Mouse (Mus musculus): ENCODE measurements at regions not wholly inside any gene's neighbourhood (a gene's known extent, or its start where the extent isn't known, plus 50 kb on each side); places are given as distances from the start of the nearest gene placed in this dataset.

GRCm38 (mm10) chr11:114544212-114544611 is 124.1 kb upstream of the Rpl38 start:
- no peak overlapping the region for H3K4me2 ChIP-seq (ENCODE audit: insufficient read depth, low read depth, poor library complexity, severe bottlenecking)
- H3K4me3 ChIP-seq (replicated peaks in 1 of 3; ENCODE audit: low read depth in 2 of 3, low read length in 2 of 3, poor library complexity in 1 of 3) = no peak overlapping the region
- dilution Hi-C loops (cut with MboI; ENCODE audit: extremely low pct_ligation_motif_present, extremely low pct_unique_long_range_greater_than_20kb, low sequenced_read_pairs) (no loop called here), in situ Hi-C loops (cut with MboI; ENCODE audit: low pct_ligation_motif_present, low pct_unique_long_range_greater_than_20kb, low sequenced_read_pairs) (no loop called here)
- no peak overlapping the region for H3K9ac ChIP-seq (ENCODE audit: insufficient read depth, low read depth)
- no peaks in the 10 kb centered on the region for H3K36me3 ChIP-seq (replicated peaks in 1 of 2; ENCODE audit: control insufficient read depth in 1 of 2, insufficient read depth in 1 of 2, low read length in 1 of 2)
- no peak for TF ChIP-seq RCOR1 (conservative IDR thresholded peaks at IDR 0.05; ENCODE audit: low read depth, low read length)
- TF ChIP-seq MEF2A (IDR thresholded peaks at IDR 0.05; ENCODE audit: borderline replicate concordance, low read depth, low read length) = no peak
- TF ChIP-seq ZNF384 (IDR thresholded peaks at IDR 0.05; ENCODE audit: low read depth, low read length) = no peak
- no peak for TF ChIP-seq MAFK (IDR thresholded peaks at IDR 0.05; ENCODE audit: insufficient replicate concordance, low read length)
- no peak for TF ChIP-seq MAZ (IDR thresholded peaks at IDR 0.05; ENCODE audit: low read depth, low read length)
- TF ChIP-seq JUND (conservative IDR thresholded peaks at IDR 0.05; ENCODE audit: low read depth, low read length) = no peak
- TF ChIP-seq CHD1 (IDR thresholded peaks at IDR 0.05; ENCODE audit: low read depth, low read length) = no peak
- TF ChIP-seq GABPA (IDR thresholded peaks at IDR 0.05; ENCODE audit: insufficient replicate concordance, low read depth, low read length) = no peak
- no peak for TF ChIP-seq EP300 (IDR thresholded peaks at IDR 0.05; ENCODE audit: low read length)
- no peak for TF ChIP-seq NELFE (IDR thresholded peaks at IDR 0.05; ENCODE audit: low read depth, low read length)
- no peak for TF ChIP-seq BHLHE40 (IDR thresholded peaks at IDR 0.05; ENCODE audit: low read depth, low read length)
- no peak for TF ChIP-seq POLR2A (IDR thresholded peaks at IDR 0.05; ENCODE audit: low read depth, low read length)
- H3K27me3 ChIP-seq (replicated peaks) = peaks cover 50% of the 10 kb centered on the region
- no peaks in the 10 kb centered on the region for H3K4me1 ChIP-seq (ENCODE audit: control insufficient read depth in 1 of 2, insufficient read depth in 2 of 2)
- H3K27ac ChIP-seq (ENCODE audit: insufficient read depth, low read depth) = no peak overlapping the region
- H3K9me3 ChIP-seq (replicated peaks; ENCODE audit: low read length) = peaks cover 22% of the 10 kb centered on the region
- DNase-seq (ENCODE audit: extremely low read depth) = no peak
- H3K79me2 ChIP-seq (replicated peaks; ENCODE audit: control insufficient read depth, extremely low read depth, insufficient read depth, poor library complexity, severe bottlenecking) = no peaks in the 10 kb centered on the region

- no peaks in the 10 kb centered on the region for H3K4me1 ChIP-seq (ENCODE audit: control insufficient read depth in 1 of 2, insufficient read depth in 2 of 2)
- no peaks in the 10 kb centered on the region for H3K36me3 ChIP-seq (replicated peaks in 1 of 2; ENCODE audit: control insufficient read depth in 1 of 2, insufficient read depth in 1 of 2, low read length in 1 of 2)
- peaks cover 22% of the 10 kb centered on the region for H3K9me3 ChIP-seq (replicated peaks; ENCODE audit: low read length)
- H3K27me3 ChIP-seq (replicated peaks) = peaks cover 54% of the 10 kb centered on the region
- H3K9ac ChIP-seq (ENCODE audit: insufficient read depth, low read depth) = no peak overlapping the region
- no peak overlapping the region for H3K4me3 ChIP-seq (replicated peaks in 1 of 3; ENCODE audit: low read depth in 2 of 3, low read length in 2 of 3, poor library complexity in 1 of 3)
- no peak for DNase-seq (ENCODE audit: extremely low read depth)
- H3K27ac ChIP-seq (ENCODE audit: insufficient read depth, low read depth) = no peak overlapping the region
- no peaks in the 10 kb centered on the region for H3K79me2 ChIP-seq (replicated peaks; ENCODE audit: control insufficient read depth, extremely low read depth, insufficient read depth, poor library complexity, severe bottlenecking)
- H3K4me2 ChIP-seq (ENCODE audit: insufficient read depth, low read depth, poor library complexity, severe bottlenecking) = no peak overlapping the region
- TF ChIP-seq PAX5 (IDR thresholded peaks at IDR 0.05; ENCODE audit: low read length) = no peak
- no peak for TF ChIP-seq SMC3 (IDR thresholded peaks at IDR 0.05; ENCODE audit: low read depth, low read length)
- no peak for TF ChIP-seq IRF4 (IDR thresholded peaks at IDR 0.05; ENCODE audit: low read depth, low read length)
- no peak for TF ChIP-seq CHD1 (IDR thresholded peaks at IDR 0.05; ENCODE audit: low read depth, low read length)
- in situ Hi-C loops (cut with MboI; ENCODE audit: low pct_ligation_motif_present, low pct_unique_long_range_greater_than_20kb, low sequenced_read_pairs) = no loop called here
- dilution Hi-C loops (cut with MboI; ENCODE audit: extremely low pct_ligation_motif_present, extremely low pct_unique_long_range_greater_than_20kb, low sequenced_read_pairs) = no loop called here
These were observed 126.2 kb upstream of the Rpl38 start for GRCm38 (mm10) chr11:114542167-114542566.

- Histone ChIP-seq H3K27ac (ENCODE audit: insufficient read depth, low read depth) (no peak overlapping the region), H3K27me3 (replicated peaks) (peaks cover 59% of the 10 kb centered on the region), H3K79me2 (replicated peaks; ENCODE audit: control insufficient read depth, extremely low read depth, insufficient read depth, poor library complexity, severe bottlenecking) (no peaks in the 10 kb centered on the region), H3K36me3 (replicated peaks in 1 of 2; ENCODE audit: control insufficient read depth in 1 of 2, insufficient read depth in 1 of 2, low read length in 1 of 2) (no peaks in the 10 kb centered on the region), H3K4me2 (ENCODE audit: insufficient read depth, low read depth, poor library complexity, severe bottlenecking) (no peak overlapping the region), H3K4me1 (ENCODE audit: control insufficient read depth in 1 of 2, insufficient read depth in 2 of 2) (no peaks in the 10 kb centered on the region), H3K9ac (ENCODE audit: insufficient read depth, low read depth) (no peak overlapping the region), H3K4me3 (replicated peaks in 1 of 3; ENCODE audit: low read depth in 2 of 3, low read length in 2 of 3, poor library complexity in 1 of 3) (no peak overlapping the region), H3K9me3 (replicated peaks; ENCODE audit: low read length) (peaks cover 27% of the 10 kb centered on the region)
- dilution Hi-C loops (cut with MboI; ENCODE audit: extremely low pct_ligation_motif_present, extremely low pct_unique_long_range_greater_than_20kb, low sequenced_read_pairs) = no loop called here
- peak; percentile 12 for DNase-seq (ENCODE audit: extremely low read depth)
- TF ChIP-seq CTCF (conservative IDR thresholded peaks at IDR 0.05 in 1 of 2, IDR thresholded peaks at IDR 0.05 in 1 of 2; ENCODE audit: low read depth in 2 of 2, low read length in 2 of 2) (peak; percentile 26 to 43; a peak in 3 of 4 replicates), SMC3 (IDR thresholded peaks at IDR 0.05; ENCODE audit: low read depth, low read length) (peak; percentile 25), NRF1 (IDR thresholded peaks at IDR 0.05; ENCODE audit: low read depth, low read length) (no peak)
- in situ Hi-C loops (cut with MboI; ENCODE audit: low pct_ligation_motif_present, low pct_unique_long_range_greater_than_20kb, low sequenced_read_pairs) = no loop called here
These were observed 127.8 kb upstream of the Rpl38 start for GRCm38 (mm10) chr11:114540503-114540902.

Data from CH12.LX (cell line).